Mouse (Mus musculus) limb, embryonic 14.5 days (tissue): ENCODE measurements at regions not wholly inside any gene's neighbourhood (a gene's known extent, or its start where the extent isn't known, plus 50 kb on each side); places are given as distances from the start of the nearest gene placed in this dataset.

ENCODE experiments used
- ATAC-seq: fragments of 200-750 bp; cut with Nextera tagmentation; 2 replicates; pipeline ENCODE4 v1.8.0; 2017; ENCODE audit warnings: low read depth, moderate number of reproducible peaks, moderate TSS enrichment; ENCODE audit not compliant: low FRiP score
- DNase-seq: peaks from one replicate; pipeline ENCODE4 v3.0.0-alpha.2; 2015; ENCODE audit warnings: low spot score
- H3K27ac ChIP-seq: fragments of 300-500 bp; sonication (generic); replicated peaks from 2 replicates; pipeline ENCODE4 v1.5.1; 2014; ENCODE audit warnings: low read depth, mild to moderate bottlenecking, low read length, moderate library complexity, mixed read lengths
- H3K27me3 ChIP-seq: fragments of 300-500 bp; sonication (generic); 2 replicates; pipeline ENCODE4 v1.6.1; 2014; ENCODE audit warnings: low read length, mixed read lengths; ENCODE audit not compliant: control insufficient read depth, insufficient read depth
- H3K36me3 ChIP-seq: fragments of 300-500 bp; sonication (generic); 2 replicates; pipeline ENCODE4 v1.6.1; 2014; ENCODE audit warnings: mild to moderate bottlenecking, low read length, moderate library complexity, mixed read lengths; ENCODE audit not compliant: control insufficient read depth, insufficient read depth
- H3K4me1 ChIP-seq: fragments of 300-500 bp; sonication (generic); 2 replicates; pipeline ENCODE4 v1.6.1; 2014; ENCODE audit warnings: antibody characterized with exemption, low read length, mixed read lengths; ENCODE audit not compliant: control insufficient read depth, insufficient read depth
- H3K4me2 ChIP-seq: fragments of 300-500 bp; sonication (generic); replicated peaks from 2 replicates; pipeline ENCODE4 v1.6.1; 2014; ENCODE audit warnings: low read depth, mild to moderate bottlenecking, low read length, moderate library complexity; ENCODE audit not compliant: severe bottlenecking
- H3K4me3 ChIP-seq: fragments of 300-500 bp; sonication (generic); replicated peaks from 2 replicates; pipeline ENCODE4 v1.5.1; 2014; ENCODE audit warnings: low read length
- H3K9ac ChIP-seq: fragments of 300-500 bp; sonication (generic); 2 replicates; pipeline ENCODE4 v1.6.1; 2014; ENCODE audit warnings: mild to moderate bottlenecking, low read depth, low read length, moderate library complexity; ENCODE audit not compliant: severe bottlenecking
- H3K9me3 ChIP-seq: fragments of 300-500 bp; sonication (generic); 2 replicates; pipeline ENCODE4 v1.6.1; 2016; ENCODE audit warnings: low read length; ENCODE audit not compliant: control insufficient read depth
- POLR2A ChIP-seq: fragments of 200-500 bp; IDR thresholded peaks from 2 replicates; pipeline ENCODE4 v1.8.0; 2012; ENCODE audit warnings: inconsistent platforms, mild to moderate bottlenecking, moderate library complexity, borderline replicate concordance; ENCODE audit not compliant: insufficient read depth, insufficient read length; ENCODE audit errors: extremely low read depth
- WGBS: fragments of 180-500 bp; shearing (Covaris S2); extraction: QIAGEN DNeasy Blood & Tissue Kit; methylation state at CpG from one replicate; pipeline ENCODE4 v1.1.7; 2014; 5-methylcytosine and 5-hydroxymethylcytosine counted together

DNA sequence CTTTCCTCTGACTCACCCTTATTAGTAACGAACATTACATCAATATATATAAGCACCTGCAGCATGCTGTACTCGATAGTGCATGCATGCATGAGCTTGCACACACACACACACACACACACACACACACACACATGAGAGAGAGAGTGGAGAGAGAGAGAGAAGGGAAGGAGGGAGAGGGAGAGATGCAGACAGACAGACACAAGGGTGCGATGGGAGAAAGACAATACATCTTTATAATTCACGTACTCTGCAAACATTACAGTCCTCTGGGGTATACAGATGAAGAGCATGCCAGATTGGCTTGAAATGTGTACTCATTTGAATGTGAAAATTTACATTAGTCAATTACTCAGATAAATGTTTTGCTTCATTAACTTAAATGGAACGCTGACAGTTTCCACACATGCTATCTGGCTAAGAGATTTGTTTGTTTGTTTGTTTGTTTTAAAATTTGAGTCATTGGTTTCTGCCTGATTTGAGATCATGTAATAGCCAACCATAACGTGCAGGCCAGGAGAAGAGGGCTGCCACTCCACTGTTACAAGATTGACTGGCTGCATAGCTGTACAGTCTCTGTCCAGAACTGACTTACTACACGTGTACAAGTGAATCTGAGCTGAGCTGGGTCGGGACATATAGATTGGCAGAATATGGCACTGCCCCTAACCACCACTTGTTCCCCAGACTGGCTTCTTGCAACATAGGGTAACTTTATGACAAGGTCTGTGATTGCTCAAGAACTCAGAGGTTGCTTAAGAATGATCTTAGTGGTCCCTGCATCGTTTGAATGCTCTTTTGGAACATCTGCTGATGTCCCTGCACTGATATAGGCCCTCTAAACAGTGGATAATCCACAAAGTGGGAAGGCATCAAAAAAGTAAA, 54.6 kb upstream of the F13a1 start:
- no peak overlapping the region for H3K27ac ChIP-seq
- H3K36me3 ChIP-seq, result no peaks in the 10 kb centered on the region
- DNase-seq (no peak), ATAC-seq (no peak)
- WGBS, result 55% methylated on average over 9 of the region's 9 CpGs
- no peaks in the 10 kb centered on the region for H3K27me3 ChIP-seq
- H3K9me3 ChIP-seq, result no peaks in the 10 kb centered on the region
- no peak for TF ChIP-seq POLR2A
- peaks cover 6% of the 10 kb centered on the region for H3K4me1 ChIP-seq
- no peak overlapping the region for H3K9ac ChIP-seq
- no peak overlapping the region for H3K4me2 ChIP-seq
- no peak overlapping the region for H3K4me3 ChIP-seq

DNA sequence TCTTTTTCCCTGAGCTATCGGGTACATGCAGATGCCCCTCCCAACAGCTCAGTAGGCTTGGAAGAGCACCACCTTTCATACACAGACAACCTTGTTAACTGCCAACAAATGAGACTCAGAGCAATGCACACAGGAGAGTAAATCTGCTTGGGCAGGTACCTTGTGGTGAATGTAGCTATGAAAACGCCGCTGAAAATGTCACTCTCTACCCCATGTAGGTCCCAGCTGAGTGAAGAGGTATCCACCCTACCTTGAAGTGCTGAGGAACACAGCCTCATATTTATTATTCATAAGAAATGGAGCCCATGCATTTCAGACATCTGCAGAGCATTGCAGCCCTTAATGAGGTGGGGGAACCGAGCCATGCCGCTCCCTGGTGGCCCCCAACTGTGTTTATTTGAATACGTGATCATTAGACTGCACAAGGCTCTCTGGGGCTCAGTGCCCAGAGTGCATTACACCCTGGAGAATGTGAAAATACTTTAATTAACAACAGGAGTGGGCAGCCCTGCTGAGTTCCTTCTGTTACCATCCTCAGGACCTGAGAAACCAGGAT, 53.8 kb upstream of the F13a1 start:
- DNase-seq, result peak; percentile 54
- no peak overlapping the region for H3K27ac ChIP-seq
- no peak for TF ChIP-seq POLR2A
- peak; percentile 55 for ATAC-seq
- no peaks in the 10 kb centered on the region for H3K36me3 ChIP-seq
- no peak overlapping the region for H3K9ac ChIP-seq
- no peaks in the 10 kb centered on the region for H3K27me3 ChIP-seq
- no peaks in the 10 kb centered on the region for H3K9me3 ChIP-seq
- 27% methylated on average over 6 of the region's 6 CpGs for WGBS
- peaks cover 6% of the 10 kb centered on the region for H3K4me1 ChIP-seq
- H3K4me2 ChIP-seq, result no peak overlapping the region
- H3K4me3 ChIP-seq, result no peak overlapping the region

DNA sequence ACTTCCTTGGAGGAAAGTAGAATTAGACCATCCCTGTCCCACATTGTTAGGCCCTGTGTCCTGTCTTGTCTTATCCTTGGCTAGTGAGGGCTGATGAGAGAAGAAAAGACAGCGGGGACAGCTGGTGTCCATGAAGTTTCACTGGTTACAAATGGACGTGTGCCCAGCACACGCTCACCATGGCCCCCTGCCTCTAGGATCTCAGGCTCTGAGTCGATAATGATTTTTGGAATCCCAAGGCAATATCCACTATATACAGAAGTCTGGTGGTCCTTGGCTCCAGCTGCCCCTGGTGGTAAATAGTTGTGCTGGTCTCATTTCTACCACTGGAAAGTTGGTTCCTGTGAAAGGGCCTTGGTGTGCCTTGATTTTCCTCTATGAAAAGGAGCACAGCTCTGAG, 51.7 kb upstream of the F13a1 start:
- peaks cover 6% of the 10 kb centered on the region for H3K4me1 ChIP-seq
- H3K27ac ChIP-seq, result no peak overlapping the region
- no peak overlapping the region for H3K4me3 ChIP-seq
- ATAC-seq, result no peak
- H3K4me2 ChIP-seq, result no peak overlapping the region
- no peaks in the 10 kb centered on the region for H3K9me3 ChIP-seq
- WGBS, result 95% methylated on average over 4 of the region's 4 CpGs
- no peak for TF ChIP-seq POLR2A
- DNase-seq, result no peak
- no peaks in the 10 kb centered on the region for H3K36me3 ChIP-seq
- no peaks in the 10 kb centered on the region for H3K27me3 ChIP-seq
- H3K9ac ChIP-seq, result no peak overlapping the region
